Mouse (Mus musculus): ENCODE results near the gene Prdx2. TPM values are rescaled to one million over a fixed set of nuclear protein-coding genes. Genes with fewer than 3 reads are reported as not detected.

The Prdx2 gene
- polyA plus RNA-seq, 1 experiment from 2014 or later, result 370 TPM

DNA sequence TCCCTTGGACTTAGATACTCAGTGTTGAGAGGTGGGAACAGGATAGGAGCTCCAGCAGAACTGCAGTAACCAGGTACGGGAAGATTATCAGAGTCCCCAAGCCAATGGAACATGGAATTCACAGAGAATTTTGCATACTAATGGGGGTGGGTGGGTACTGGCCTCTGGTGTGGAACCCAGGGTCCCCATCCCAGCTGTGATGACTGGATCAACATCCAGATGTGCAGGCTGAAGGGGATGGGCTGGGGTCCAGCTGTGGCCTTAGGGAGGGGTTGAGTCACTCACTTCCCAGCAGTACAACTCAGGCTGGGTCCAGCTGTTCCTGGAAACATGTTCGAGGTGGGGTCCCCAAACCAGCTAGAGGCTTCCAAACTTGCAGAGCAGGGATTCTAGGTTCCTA is 18.5 kb downstream of the Prdx2 start:
- Histone ChIP-seq H3K27ac (replicated peaks) (no peak overlapping the region), H3K9ac (ENCODE audit: low read length) (no peak overlapping the region), H3K4me2 (replicated peaks; ENCODE audit: low read depth) (no peak overlapping the region), H3K9me3 (ENCODE audit: control insufficient read depth, low read length) (no peaks in the 10 kb centered on the region), H3K4me3 (ENCODE audit: low read depth, low read length) (no peak overlapping the region), H3K27me3 (ENCODE audit: control insufficient read depth, insufficient read depth, low read length) (no peaks in the 10 kb centered on the region), H3K36me3 (ENCODE audit: control insufficient read depth, insufficient read depth, low read length) (no peaks in the 10 kb centered on the region), H3K4me1 (replicated peaks; ENCODE audit: control insufficient read depth, insufficient read depth) (peaks cover 11% of the 10 kb centered on the region)
- ATAC-seq (ENCODE audit: low FRiP score, low TSS enrichment) (no peak), DNase-seq (ENCODE audit: low spot score) (no peak)
- WGBS, result 57% methylated on average over 2 of the region's 2 CpGs
- TF ChIP-seq EP300 (optimal IDR thresholded peaks at IDR 0.05) (no peak), CTCF (IDR thresholded peaks at IDR 0.05; ENCODE audit: low read depth) (no peak)

GRCm38 (mm10) chr8:84989311-84989731 is 19.9 kb downstream of the Prdx2 start:
- peak overlapping the region; percentile 23; the same call in 1 of the 2 replicates for H3K9ac ChIP-seq (ENCODE audit: low read length)
- WGBS, result 8% methylated on average over 15 of the region's 15 CpGs
- H3K4me3 ChIP-seq (ENCODE audit: low read depth, low read length), result peak overlapping the region; percentile 58; the same call in 1 of the 2 replicates
- no peaks in the 10 kb centered on the region for H3K9me3 ChIP-seq (ENCODE audit: control insufficient read depth, low read length)
- no peaks in the 10 kb centered on the region for H3K27me3 ChIP-seq (ENCODE audit: control insufficient read depth, insufficient read depth, low read length)
- peak overlapping the region; percentile 92 for H3K4me2 ChIP-seq (replicated peaks; ENCODE audit: low read depth)
- H3K4me1 ChIP-seq (replicated peaks; ENCODE audit: control insufficient read depth, insufficient read depth), result peaks cover 11% of the 10 kb centered on the region
- no peak for ATAC-seq (ENCODE audit: low FRiP score, low TSS enrichment)
- H3K36me3 ChIP-seq (ENCODE audit: control insufficient read depth, insufficient read depth, low read length), result no peaks in the 10 kb centered on the region
- DNase-seq (ENCODE audit: low spot score), result peak; percentile 72
- TF ChIP-seq CTCF (IDR thresholded peaks at IDR 0.05; ENCODE audit: low read depth) (no peak), EP300 (optimal IDR thresholded peaks at IDR 0.05) (peak; percentile 2)
- H3K27ac ChIP-seq (replicated peaks), result peak overlapping the region; percentile 90

GRCm38 (mm10) chr8:84989810-84990209 is 20.4 kb downstream of the Prdx2 start:
- ATAC-seq (ENCODE audit: low FRiP score, low TSS enrichment) (peak; percentile 64), DNase-seq (ENCODE audit: low spot score) (peak; percentile 95)
- peak overlapping the region; percentile 70 for H3K9ac ChIP-seq (ENCODE audit: low read length)
- H3K4me3 ChIP-seq (ENCODE audit: low read depth, low read length), result peak overlapping the region; percentile 58
- H3K9me3 ChIP-seq (ENCODE audit: control insufficient read depth, low read length), result no peaks in the 10 kb centered on the region
- peak overlapping the region; percentile 92 for H3K4me2 ChIP-seq (replicated peaks; ENCODE audit: low read depth)
- under 1% methylated on average over 15 of the region's 15 CpGs for WGBS
- H3K27me3 ChIP-seq (ENCODE audit: control insufficient read depth, insufficient read depth, low read length), result no peaks in the 10 kb centered on the region
- TF ChIP-seq EP300 (optimal IDR thresholded peaks at IDR 0.05), result peak; percentile 37
- TF ChIP-seq CTCF (IDR thresholded peaks at IDR 0.05; ENCODE audit: low read depth), result peak; percentile 88
- peak overlapping the region; percentile 90 for H3K27ac ChIP-seq (replicated peaks)
- no peaks in the 10 kb centered on the region for H3K36me3 ChIP-seq (ENCODE audit: control insufficient read depth, insufficient read depth, low read length)
- H3K4me1 ChIP-seq (replicated peaks; ENCODE audit: control insufficient read depth, insufficient read depth), result peaks cover 11% of the 10 kb centered on the region

GRCm38 (mm10) chr8:84990349-84990748 is 21.0 kb downstream of the Prdx2 start, which contains the start of gene Hook2:
Hook2 (plus strand) TSS chr8:84990603.
- TF ChIP-seq CTCF (IDR thresholded peaks at IDR 0.05; ENCODE audit: low read depth) (peak; percentile 98), EP300 (optimal IDR thresholded peaks at IDR 0.05) (no peak)
- Histone ChIP-seq H3K27ac (replicated peaks) (peak within 1 kb of the TSS; percentile 94), H3K27me3 (ENCODE audit: control insufficient read depth, insufficient read depth, low read length) (no peaks in the 10 kb centered on the region), H3K4me1 (replicated peaks; ENCODE audit: control insufficient read depth, insufficient read depth) (peaks cover 10% of the 10 kb centered on the region), H3K9me3 (ENCODE audit: control insufficient read depth, low read length) (no peaks in the 10 kb centered on the region), H3K9ac (ENCODE audit: low read length) (peak within 1 kb of the TSS; percentile 74), H3K4me3 (ENCODE audit: low read depth, low read length) (peak within 1 kb of the TSS; percentile 58), H3K4me2 (replicated peaks; ENCODE audit: low read depth) (peak within 1 kb of the TSS; percentile 92), H3K36me3 (ENCODE audit: control insufficient read depth, insufficient read depth, low read length) (no peaks in the 10 kb centered on the region)
- peak; percentile 91 for ATAC-seq (ENCODE audit: low FRiP score, low TSS enrichment)
- peak; percentile 99 for DNase-seq (ENCODE audit: low spot score)
- 0% methylated on average over 28 of the region's 28 CpGs for WGBS

DNA sequence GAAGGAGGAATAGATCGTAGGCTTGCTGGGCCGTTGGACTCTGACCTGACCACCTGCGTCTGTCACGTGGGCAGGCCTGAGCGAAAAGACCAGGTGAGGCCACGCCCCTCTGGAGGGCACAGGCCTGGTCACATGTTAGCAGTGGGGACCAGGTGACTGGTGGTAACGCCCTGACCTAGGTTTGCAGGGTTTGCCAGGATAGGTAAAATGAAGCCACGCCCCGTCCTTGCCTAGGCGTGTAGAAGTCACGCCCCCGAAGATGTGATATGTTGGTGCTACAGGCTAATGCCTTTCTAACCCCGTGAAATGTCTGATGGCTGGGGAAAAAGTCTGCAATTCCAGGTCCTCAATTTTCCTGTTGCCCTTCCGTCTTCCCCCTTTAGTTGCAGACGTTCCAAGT is 21.4 kb downstream of the Prdx2 start:
- TF ChIP-seq CTCF (IDR thresholded peaks at IDR 0.05; ENCODE audit: low read depth) (no peak), EP300 (optimal IDR thresholded peaks at IDR 0.05) (no peak)
- H3K27ac ChIP-seq (replicated peaks), result peak overlapping the region; percentile 94
- DNase-seq (ENCODE audit: low spot score) (peak; percentile 97), ATAC-seq (ENCODE audit: low FRiP score, low TSS enrichment) (peak; percentile 82)
- H3K4me2 ChIP-seq (replicated peaks; ENCODE audit: low read depth), result peak overlapping the region; percentile 92
- H3K27me3 ChIP-seq (ENCODE audit: control insufficient read depth, insufficient read depth, low read length), result no peaks in the 10 kb centered on the region
- no peaks in the 10 kb centered on the region for H3K9me3 ChIP-seq (ENCODE audit: control insufficient read depth, low read length)
- peak overlapping the region; percentile 74 for H3K9ac ChIP-seq (ENCODE audit: low read length)
- H3K4me3 ChIP-seq (ENCODE audit: low read depth, low read length), result peak overlapping the region; percentile 58
- peaks cover 6% of the 10 kb centered on the region for H3K4me1 ChIP-seq (replicated peaks; ENCODE audit: control insufficient read depth, insufficient read depth)
- no peaks in the 10 kb centered on the region for H3K36me3 ChIP-seq (ENCODE audit: control insufficient read depth, insufficient read depth, low read length)
- under 1% methylated on average over 15 of the region's 15 CpGs for WGBS

- H3K4me3 ChIP-seq (ENCODE audit: low read depth, low read length), result no peak overlapping the region
- DNase-seq (ENCODE audit: low spot score), result no peak
- TF ChIP-seq EP300 (optimal IDR thresholded peaks at IDR 0.05), result no peak
- TF ChIP-seq CTCF (IDR thresholded peaks at IDR 0.05; ENCODE audit: low read depth), result no peak
- H3K27ac ChIP-seq (replicated peaks), result no peak overlapping the region
- H3K9me3 ChIP-seq (ENCODE audit: control insufficient read depth, low read length), result no peaks in the 10 kb centered on the region
- no peak overlapping the region for H3K9ac ChIP-seq (ENCODE audit: low read length)
- H3K4me1 ChIP-seq (replicated peaks; ENCODE audit: control insufficient read depth, insufficient read depth), result peaks cover 6% of the 10 kb centered on the region
- no peaks in the 10 kb centered on the region for H3K36me3 ChIP-seq (ENCODE audit: control insufficient read depth, insufficient read depth, low read length)
- H3K4me2 ChIP-seq (replicated peaks; ENCODE audit: low read depth), result no peak overlapping the region
- no peak for ATAC-seq (ENCODE audit: low FRiP score, low TSS enrichment)
- 91% methylated on average over 9 of the region's 9 CpGs for WGBS
- no peaks in the 10 kb centered on the region for H3K27me3 ChIP-seq (ENCODE audit: control insufficient read depth, insufficient read depth, low read length)
Observed at GRCm38 (mm10) chr8:84994375-84994774, 25.0 kb downstream of the Prdx2 start.

Data from stomach, postnatal 0 days (tissue).